Mouse (Mus musculus) bone marrow macrophage, adult 2 months (primary cell): ENCODE data around the gene Dtx4. TPM values are rescaled to one million over a fixed set of nuclear protein-coding genes. Genes with fewer than 3 reads are reported as not detected.

Experiments used
- H3K27ac ChIP-seq: 2 replicates; pipeline ENCODE4 v1.5.1; 2012; ENCODE audit warnings: low read depth, low read length; ENCODE audit not compliant: insufficient read depth
- H3K4me1 ChIP-seq: 2 replicates; pipeline ENCODE4 v1.6.1; 2012; ENCODE audit warnings: low read length; ENCODE audit not compliant: control insufficient read depth, insufficient read depth
- H3K4me3 ChIP-seq: 2 replicates; pipeline ENCODE4 v1.5.1; 2012; ENCODE audit warnings: mild to moderate bottlenecking, low read length, moderate library complexity; ENCODE audit not compliant: insufficient read depth
- CTCF ChIP-seq: IDR thresholded peaks from 2 replicates; pipeline ENCODE4 v1.5.1; 2012; ENCODE audit warnings: low read depth, mild to moderate bottlenecking, low read length, moderate library complexity
- POLR2A ChIP-seq: IDR thresholded peaks from 2 replicates; pipeline ENCODE4 v1.6.1; 2012; ENCODE audit warnings: mild to moderate bottlenecking, low read depth, low read length, borderline replicate concordance
- polyA plus RNA-seq: library from polyadenylated mRNA; stranded (reverse); fragments of >200 nt; gene quantifications from 2 replicates; pipeline ENCODE4 v1.2.4, GENCODE M21; 2012; ENCODE audit not compliant: missing spikeins, insufficient read depth, insufficient read length

Dtx4 gene
- polyA plus RNA-seq, 1 experiment = 19.3 TPM

DNA sequence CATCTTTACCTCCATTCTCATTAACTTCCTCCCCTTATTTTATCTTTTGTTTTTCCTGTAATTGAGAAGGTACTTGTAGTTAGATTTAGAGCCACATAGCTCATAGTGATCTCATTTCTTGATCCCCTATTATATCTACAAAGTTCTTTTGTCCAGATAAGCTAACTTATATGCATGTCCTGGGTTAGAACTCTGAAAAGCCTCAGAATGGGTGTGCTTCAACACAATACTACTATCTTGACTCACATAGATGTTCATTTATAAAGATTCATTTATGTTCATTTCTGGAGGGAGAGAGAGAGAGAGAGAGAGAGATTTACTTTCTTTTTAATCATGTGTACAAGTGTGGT is 17.3 kb upstream of the Dtx4 start:
- 0 out of 2 replicates have a peak, but pooled peaks cover 2% of the 10 kb centered on the region for H3K4me1 ChIP-seq
- no peak overlapping the region for H3K27ac ChIP-seq
- 0 out of 2 replicates have a peak overlapping the region, but pooled peaks have one; percentile 72 for H3K4me3 ChIP-seq
- TF ChIP-seq POLR2A (no peak), CTCF (no peak)

GRCm38 (mm10) chr19:12517671-12518540 is 16.7 kb upstream of the Dtx4 start:
- H3K4me1 ChIP-seq = 0 out of 2 replicates have a peak, but pooled peaks cover 2% of the 10 kb centered on the region
- peak overlapping the region; percentile 56 for H3K27ac ChIP-seq
- no peak for TF ChIP-seq CTCF
- no peak for TF ChIP-seq POLR2A
- H3K4me3 ChIP-seq = peak overlapping the region; percentile 72

GRCm38 (mm10) chr19:12514621-12515020 is 13.4 kb upstream of the Dtx4 start:
- Histone ChIP-seq H3K4me1 (no peaks in the 10 kb centered on the region), H3K4me3 (no peak overlapping the region), H3K27ac (no peak overlapping the region)
- TF ChIP-seq POLR2A = no peak
- TF ChIP-seq CTCF = no peak

DNA sequence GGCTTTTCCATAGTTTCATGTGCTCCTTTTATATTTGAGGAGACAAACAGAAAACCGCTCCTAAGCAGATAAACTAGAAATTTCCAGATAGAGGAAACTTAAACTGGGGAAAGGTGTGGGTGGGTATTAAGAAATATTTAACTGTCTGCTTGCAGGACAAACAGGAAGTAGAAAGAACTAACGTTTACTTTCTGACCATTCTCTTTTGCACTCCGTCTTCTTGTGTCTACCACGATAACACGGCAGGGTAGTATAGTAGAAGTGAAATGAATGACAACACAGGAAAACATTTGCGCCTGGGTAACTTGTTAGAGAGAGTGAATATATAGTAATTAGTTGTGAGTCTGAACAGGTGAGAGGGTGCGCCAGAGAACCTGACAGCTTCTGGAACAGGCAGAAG is 1.5 kb upstream of the Dtx4 start:
- Histone ChIP-seq H3K27ac (no peak overlapping the region), H3K4me1 (peaks cover 15% of the 10 kb centered on the region), H3K4me3 (no peak overlapping the region)
- no peak for TF ChIP-seq CTCF
- no peak for TF ChIP-seq POLR2A

DNA sequence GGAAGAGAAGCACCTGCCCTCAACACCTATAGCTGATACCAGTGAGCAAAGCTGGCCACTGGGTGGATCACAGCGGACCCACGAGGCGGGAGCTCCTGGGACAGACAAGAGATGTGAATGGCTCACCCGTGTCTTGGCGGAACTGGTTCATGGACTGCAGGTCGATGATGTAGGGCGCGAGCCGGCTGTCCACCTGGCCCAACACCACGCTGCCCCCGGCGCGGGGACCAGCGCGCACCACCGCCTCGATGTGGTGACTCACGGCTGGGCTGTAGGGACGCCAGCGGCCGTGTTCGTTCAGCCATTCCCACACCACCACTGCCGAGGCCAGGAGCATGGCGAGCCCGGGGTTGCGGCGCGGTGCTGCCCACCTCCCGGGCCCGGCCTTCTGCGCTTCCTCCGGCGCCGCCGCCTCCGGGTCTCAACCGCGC is 358 bp downstream of the Dtx4 start:
- Histone ChIP-seq H3K27ac (peak overlapping the region; percentile 68), H3K4me1 (peaks cover 15% of the 10 kb centered on the region), H3K4me3 (peak overlapping the region; percentile 96)
- TF ChIP-seq POLR2A = no peak
- TF ChIP-seq CTCF = no peak

DNA sequence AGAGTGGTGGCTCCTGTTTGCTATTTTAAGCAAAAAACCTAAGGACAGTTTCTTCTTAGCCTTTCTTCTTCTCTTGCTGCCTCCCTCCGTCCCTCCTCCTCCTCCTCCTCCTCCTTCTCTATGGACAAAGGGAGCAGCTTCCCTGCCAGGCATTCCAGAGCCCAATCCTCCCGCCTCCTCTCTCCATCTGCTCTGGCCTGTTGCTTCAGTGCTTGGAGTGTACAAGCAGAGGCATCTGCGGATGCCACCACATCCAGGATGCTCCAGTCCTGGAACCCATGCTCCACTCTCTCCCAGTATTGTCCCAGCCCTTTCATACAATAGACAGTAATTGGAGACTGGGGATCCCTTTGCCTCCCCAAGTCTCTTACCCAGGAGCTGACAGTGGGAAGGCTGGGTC is 1.1 kb downstream of the Dtx4 start:
- no peak for TF ChIP-seq POLR2A
- no peak for TF ChIP-seq CTCF
- peak overlapping the region; percentile 96 for H3K4me3 ChIP-seq
- peaks cover 15% of the 10 kb centered on the region for H3K4me1 ChIP-seq
- H3K27ac ChIP-seq = no peak overlapping the region

DNA sequence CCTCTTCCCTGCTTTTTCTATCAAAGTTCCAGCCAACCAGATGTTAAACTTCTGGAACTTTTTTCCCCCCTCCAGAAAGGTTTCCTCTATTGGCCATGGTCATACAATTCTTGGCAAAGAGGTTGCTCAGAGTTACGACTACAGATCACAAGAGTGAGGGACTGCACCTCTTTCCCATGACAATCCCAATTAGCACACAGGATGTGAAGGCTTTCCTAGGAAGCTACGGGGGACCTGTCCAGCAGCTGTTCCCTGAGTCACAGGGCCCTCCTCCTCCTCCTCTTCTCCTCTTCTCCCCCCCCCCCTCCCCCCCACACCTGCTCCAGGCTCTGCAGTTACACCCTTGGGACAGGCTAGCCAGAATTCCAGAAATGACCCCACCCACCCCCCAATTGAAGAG is 1.8 kb downstream of the Dtx4 start:
- no peak for TF ChIP-seq CTCF
- TF ChIP-seq POLR2A = no peak
- H3K4me3 ChIP-seq = 0 out of 2 replicates have a peak overlapping the region, but pooled peaks have one; percentile 96
- peaks cover 15% of the 10 kb centered on the region for H3K4me1 ChIP-seq
- H3K27ac ChIP-seq = no peak overlapping the region

GRCm38 (mm10) chr19:12498941-12499340 is 2.3 kb downstream of the Dtx4 start:
- no peak overlapping the region for H3K4me3 ChIP-seq

GRCm38 (mm10) chr19:12498321-12498720 is 2.9 kb downstream of the Dtx4 start:
- Histone ChIP-seq H3K4me3 (no peak overlapping the region), H3K27ac (no peak overlapping the region), H3K4me1 (peaks cover 15% of the 10 kb centered on the region)
- TF ChIP-seq CTCF (no peak), POLR2A (no peak)

More at GRCm38 (mm10) chr19:12498941-12499340, 2.3 kb downstream of the Dtx4 start:
- Histone ChIP-seq H3K4me1 (peaks cover 15% of the 10 kb centered on the region), H3K27ac (no peak overlapping the region)
- TF ChIP-seq POLR2A (no peak), CTCF (no peak)

DNA sequence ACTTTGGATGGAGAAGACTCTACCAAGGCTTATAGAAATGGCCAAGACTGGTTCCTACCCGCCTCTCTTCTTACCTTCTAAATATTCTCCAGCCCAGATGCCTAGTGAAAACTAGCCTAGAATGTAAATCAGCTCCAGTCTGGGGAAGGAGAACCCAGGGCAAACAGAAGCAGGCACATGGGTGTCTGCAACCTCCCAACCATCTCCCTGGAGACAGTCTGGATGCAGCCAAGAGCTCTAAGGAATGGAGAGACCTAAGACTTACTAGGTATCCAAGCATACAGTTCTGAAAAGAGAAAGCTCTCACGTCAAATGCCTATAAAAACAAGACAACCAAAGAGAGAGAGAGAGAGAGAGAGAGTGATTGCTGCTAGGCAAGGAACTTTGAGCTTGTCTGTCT is 3.3 kb downstream of the Dtx4 start:
- Histone ChIP-seq H3K4me1 (peaks cover 15% of the 10 kb centered on the region), H3K27ac (no peak overlapping the region), H3K4me3 (no peak overlapping the region)
- TF ChIP-seq POLR2A = no peak
- no peak for TF ChIP-seq CTCF

DNA sequence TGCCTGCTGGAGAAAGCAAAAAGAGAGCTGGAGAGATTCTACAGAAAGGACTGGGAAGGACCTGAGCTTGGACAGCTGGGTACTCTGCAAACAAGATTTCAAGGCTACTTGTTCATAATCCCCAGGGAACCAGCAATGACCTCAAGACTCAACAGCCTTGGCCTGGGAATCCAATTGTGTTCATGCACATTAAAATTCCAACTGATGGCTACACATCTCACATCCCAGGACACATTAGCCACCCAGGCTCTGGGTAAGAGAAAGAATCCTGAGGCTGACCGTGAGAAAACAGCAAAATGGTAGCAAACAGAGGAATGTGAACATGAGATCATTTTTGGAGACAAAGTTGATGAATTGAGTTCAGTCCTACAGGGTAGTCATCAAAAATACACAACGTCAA is 5.0 kb downstream of the Dtx4 start:
- H3K4me1 ChIP-seq = peaks cover 15% of the 10 kb centered on the region
- no peak overlapping the region for H3K4me3 ChIP-seq
- TF ChIP-seq POLR2A = no peak
- no peak for TF ChIP-seq CTCF
- no peak overlapping the region for H3K27ac ChIP-seq
